Mouse (Mus musculus) midbrain, embryonic 11.5 days (tissue): ENCODE measurements at regions not wholly inside any gene's neighbourhood (a gene's known extent, or its start where the extent isn't known, plus 50 kb on each side); places are given as distances from the start of the nearest gene placed in this dataset.
A peak's percentile ranks its signal among the peaks of the same experiment; 100 is the strongest.
"Not testable (repeated sequence)": the region's sequence is repeated elsewhere in the genome, so short reads cannot be mapped to it uniquely, and the experiment has no call there.

Experiments
- ATAC-seq: fragments of 200-750 bp; cut with Nextera tagmentation; 2 replicates; pipeline ENCODE4 v1.8.0; 2017; ENCODE audit warnings: moderate TSS enrichment, moderate library complexity; ENCODE audit not compliant: low FRiP score
- DNase-seq: peaks from one replicate; pipeline ENCODE4 v3.0.0; 2015; ENCODE audit warnings: low spot score; ENCODE audit errors: missing footprints
- H3K27ac ChIP-seq: fragments of 300-500 bp; sonication (generic); 2 replicates; pipeline ENCODE4 v1.5.1; 2014; ENCODE audit warnings: low read depth, low read length
- H3K27me3 ChIP-seq: fragments of 300-500 bp; sonication (generic); 2 replicates; pipeline ENCODE4 v1.6.1; 2014; ENCODE audit warnings: mild to moderate bottlenecking, low read length, moderate library complexity, mixed read lengths; ENCODE audit not compliant: control insufficient read depth, insufficient read depth
- H3K36me3 ChIP-seq: fragments of 300-500 bp; sonication (generic); 2 replicates; pipeline ENCODE4 v1.6.1; 2014; ENCODE audit warnings: mild to moderate bottlenecking, low read length, moderate library complexity, mixed read lengths; ENCODE audit not compliant: control insufficient read depth, insufficient read depth
- H3K4me1 ChIP-seq: fragments of 300-500 bp; sonication (generic); 2 replicates; pipeline ENCODE4 v1.6.1; 2014; ENCODE audit warnings: low read length; ENCODE audit not compliant: control insufficient read depth, insufficient read depth
- H3K4me2 ChIP-seq: fragments of 300-500 bp; sonication (generic); 2 replicates; pipeline ENCODE4 v1.6.1; 2014; ENCODE audit warnings: mild to moderate bottlenecking, moderate library complexity
- H3K4me3 ChIP-seq: fragments of 300-500 bp; sonication (generic); 2 replicates; pipeline ENCODE4 v1.5.1; 2014; ENCODE audit warnings: low read depth, low read length
- H3K9ac ChIP-seq: fragments of 300-500 bp; sonication (generic); 2 replicates; pipeline ENCODE4 v1.6.1; 2014; ENCODE audit warnings: low read length
- H3K9me3 ChIP-seq: fragments of 300-500 bp; sonication (generic); 2 replicates; pipeline ENCODE4 v1.6.1; 2016; ENCODE audit warnings: low read length; ENCODE audit not compliant: control insufficient read depth
- WGBS: fragments of 180-500 bp; shearing (Covaris S2); extraction: QIAGEN DNeasy Blood & Tissue Kit; methylation state at CpG from one replicate; pipeline ENCODE4 v1.1.7; 2014; 5-methylcytosine and 5-hydroxymethylcytosine counted together

DNA sequence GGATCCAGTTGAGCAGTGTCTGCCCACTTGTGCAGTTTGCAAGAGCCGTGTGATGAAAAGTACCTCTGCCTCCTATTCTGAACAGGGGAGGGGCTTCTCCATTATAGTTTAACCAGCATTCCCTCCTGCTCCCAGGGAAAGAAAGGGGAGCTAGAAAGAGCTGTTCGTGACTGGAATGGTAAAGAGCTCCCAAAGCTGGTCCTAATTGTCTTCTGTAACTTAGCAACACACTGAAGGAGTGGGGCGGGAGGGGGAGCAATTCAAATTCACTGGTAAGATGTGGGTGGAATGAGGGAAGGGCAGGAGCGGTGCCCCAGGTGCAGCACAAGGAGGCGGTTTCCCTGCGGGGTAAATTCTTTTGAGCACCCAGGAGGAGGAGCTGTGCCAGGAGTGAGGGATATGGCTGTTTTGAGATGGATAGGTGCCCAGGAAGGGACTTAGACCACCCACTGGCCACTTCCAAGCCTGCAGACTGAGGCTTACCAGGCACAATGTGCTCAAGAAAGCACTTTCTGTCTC is 79.5 kb upstream of the Spata13 start:
- Histone ChIP-seq H3K4me2 (peak overlapping the region; percentile 28), H3K27me3 (no peaks in the 10 kb centered on the region), H3K4me3 (no peak overlapping the region), H3K9ac (peak overlapping the region; percentile 36), H3K36me3 (no peaks in the 10 kb centered on the region), H3K27ac (peak overlapping the region; percentile 96), H3K4me1 (peaks cover 21% of the 10 kb centered on the region), H3K9me3 (no peaks in the 10 kb centered on the region)
- DNase-seq (peak; percentile 98), ATAC-seq (peak; percentile 93)
- 6% methylated on average over 6 of the region's 6 CpGs for WGBS

DNA sequence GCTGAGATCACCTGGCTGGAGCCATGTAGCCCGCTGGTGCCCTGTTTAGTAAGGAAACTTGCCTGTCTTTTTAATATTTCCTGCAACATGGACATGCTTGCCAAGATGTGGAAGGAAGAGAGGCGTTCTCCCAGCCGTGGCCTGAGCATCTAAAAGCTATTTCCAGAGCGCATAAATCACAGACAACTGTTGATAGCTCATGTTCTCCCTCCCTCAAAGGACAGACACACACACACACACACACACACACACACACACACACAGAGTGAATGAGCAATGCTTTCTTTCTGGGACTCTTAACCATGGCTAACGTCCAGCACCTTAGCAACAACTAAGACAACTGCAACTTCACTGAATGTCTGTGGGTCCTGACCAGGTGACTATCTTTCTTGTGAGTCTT is 77.3 kb upstream of the Spata13 start:
- peaks cover 21% of the 10 kb centered on the region for H3K4me1 ChIP-seq
- no peak overlapping the region for H3K9ac ChIP-seq
- 88% methylated on average over 5 of the region's 5 CpGs for WGBS
- no peaks in the 10 kb centered on the region for H3K27me3 ChIP-seq
- ATAC-seq (no peak), DNase-seq (no peak)
- H3K4me3 ChIP-seq = no peak overlapping the region
- no peaks in the 10 kb centered on the region for H3K9me3 ChIP-seq
- no peak overlapping the region for H3K4me2 ChIP-seq
- H3K27ac ChIP-seq = no peak overlapping the region
- H3K36me3 ChIP-seq = no peaks in the 10 kb centered on the region

GRCm38 (mm10) chr14:60557020-60557419 is 76.8 kb upstream of the Spata13 start:
- Histone ChIP-seq H3K9me3 (no peaks in the 10 kb centered on the region), H3K4me3 (no peak overlapping the region), H3K4me1 (peaks cover 21% of the 10 kb centered on the region), H3K27me3 (no peaks in the 10 kb centered on the region), H3K9ac (no peak overlapping the region), H3K27ac (no peak overlapping the region), H3K4me2 (no peak overlapping the region), H3K36me3 (no peaks in the 10 kb centered on the region)
- ATAC-seq = no peak
- 55% methylated on average over 4 of the region's 4 CpGs for WGBS
- no peak for DNase-seq

DNA sequence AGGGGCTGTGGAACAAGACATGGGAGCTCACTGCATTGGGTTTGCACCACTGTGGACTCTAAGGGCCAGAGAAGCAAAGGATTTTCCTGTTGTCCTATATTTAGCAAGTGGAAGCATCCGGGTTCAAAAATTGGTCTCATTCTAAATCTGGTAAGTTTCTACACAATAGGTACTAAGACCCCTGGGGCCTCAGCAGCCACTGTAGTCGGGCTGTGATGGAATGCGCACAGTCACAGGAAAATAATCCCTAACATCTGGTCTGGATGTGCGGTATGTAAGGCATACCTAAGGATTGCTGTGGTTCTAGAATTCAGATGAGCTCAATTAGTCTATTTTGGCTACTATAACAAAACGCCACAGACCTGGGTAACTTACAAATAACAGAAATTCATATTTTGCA is 74.4 kb upstream of the Spata13 start:
- Histone ChIP-seq H3K9me3 (no peaks in the 10 kb centered on the region), H3K36me3 (no peaks in the 10 kb centered on the region), H3K9ac (no peak overlapping the region), H3K27me3 (no peaks in the 10 kb centered on the region), H3K4me3 (no peak overlapping the region), H3K27ac (no peak overlapping the region), H3K4me1 (peaks cover 11% of the 10 kb centered on the region), H3K4me2 (no peak overlapping the region)
- ATAC-seq (no peak), DNase-seq (no peak)
- 77% methylated on average over 5 of the region's 5 CpGs for WGBS

DNA sequence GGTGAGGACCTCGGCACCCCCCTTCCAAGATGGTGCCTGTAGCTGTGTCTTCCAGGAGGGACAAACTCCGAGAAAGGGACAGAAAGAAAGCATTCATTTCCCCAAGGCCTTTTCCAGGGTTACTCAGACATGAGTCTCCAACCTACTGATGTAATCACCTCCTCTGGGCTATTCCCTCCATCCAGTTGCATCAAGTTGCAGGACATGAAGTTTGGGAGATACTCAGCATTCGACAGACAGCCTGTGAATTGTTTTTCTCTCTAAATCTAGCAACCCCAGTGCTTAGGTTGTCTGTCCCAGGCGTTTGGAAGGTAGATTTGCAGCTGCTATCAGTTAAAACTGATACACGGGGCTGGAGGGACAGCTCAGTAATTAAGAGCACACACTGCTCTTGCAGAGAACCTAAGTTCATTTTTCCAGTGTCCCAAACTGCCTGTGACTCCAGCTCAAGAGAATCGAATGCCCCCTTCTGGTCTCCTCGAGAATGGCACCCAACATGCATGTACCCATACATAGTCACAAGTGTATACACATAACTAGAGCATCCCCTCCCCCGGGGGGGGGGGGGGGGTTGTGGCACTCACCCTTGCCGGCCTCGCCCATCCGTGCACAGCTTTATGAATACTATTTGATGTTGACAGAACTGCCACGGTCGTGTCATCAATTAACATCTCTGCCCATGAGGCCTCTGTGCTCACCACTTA is 73.8 kb upstream of the Spata13 start:
- DNase-seq (no peak), ATAC-seq (no peak)
- H3K27me3 ChIP-seq = no peaks in the 10 kb centered on the region
- WGBS = 78% methylated on average over 13 of the region's 13 CpGs
- no peaks in the 10 kb centered on the region for H3K9me3 ChIP-seq
- peaks cover 4% of the 10 kb centered on the region for H3K4me1 ChIP-seq
- no peak overlapping the region for H3K27ac ChIP-seq
- no peaks in the 10 kb centered on the region for H3K36me3 ChIP-seq
- H3K9ac ChIP-seq = no peak overlapping the region
- no peak overlapping the region for H3K4me2 ChIP-seq
- H3K4me3 ChIP-seq = no peak overlapping the region

GRCm38 (mm10) chr14:60576281-60576680 is 57.5 kb upstream of the Spata13 start:
- no peaks in the 10 kb centered on the region for H3K36me3 ChIP-seq
- 86% methylated on average over 5 of the region's 5 CpGs for WGBS
- no peak overlapping the region for H3K9ac ChIP-seq
- DNase-seq (peak; percentile 19), ATAC-seq (no peak)
- H3K4me3 ChIP-seq = no peak overlapping the region
- H3K27me3 ChIP-seq = no peaks in the 10 kb centered on the region
- no peaks in the 10 kb centered on the region for H3K4me1 ChIP-seq
- H3K4me2 ChIP-seq = no peak overlapping the region
- H3K9me3 ChIP-seq = no peaks in the 10 kb centered on the region
- H3K27ac ChIP-seq = no peak overlapping the region

DNA sequence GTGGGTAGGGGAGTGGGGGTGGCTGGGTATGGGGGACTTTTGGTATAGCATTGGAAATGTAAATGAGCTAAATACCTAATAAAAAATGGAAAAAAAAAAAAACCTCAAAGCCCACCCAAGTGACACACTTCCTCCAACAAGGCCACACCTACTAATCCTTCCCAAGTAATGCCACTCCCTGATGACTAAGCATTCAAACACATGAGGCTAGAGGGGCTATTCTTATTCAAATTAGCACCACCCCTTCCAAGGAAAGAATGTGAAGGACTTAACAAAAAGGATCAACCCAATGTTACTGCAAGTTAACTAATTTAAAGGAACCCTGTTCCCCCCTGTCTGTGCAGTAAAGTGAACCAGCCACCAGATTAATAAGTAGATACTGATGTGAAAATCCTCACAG is 53.7 kb upstream of the Spata13 start:
- H3K9ac ChIP-seq, H3K27ac ChIP-seq, H3K36me3 ChIP-seq, H3K4me1 ChIP-seq, H3K4me2 ChIP-seq, H3K4me3 ChIP-seq, ATAC-seq, H3K27me3 ChIP-seq, H3K9me3 ChIP-seq, DNase-seq: not testable (repeated sequence)
